In the genomic region with DNA sequence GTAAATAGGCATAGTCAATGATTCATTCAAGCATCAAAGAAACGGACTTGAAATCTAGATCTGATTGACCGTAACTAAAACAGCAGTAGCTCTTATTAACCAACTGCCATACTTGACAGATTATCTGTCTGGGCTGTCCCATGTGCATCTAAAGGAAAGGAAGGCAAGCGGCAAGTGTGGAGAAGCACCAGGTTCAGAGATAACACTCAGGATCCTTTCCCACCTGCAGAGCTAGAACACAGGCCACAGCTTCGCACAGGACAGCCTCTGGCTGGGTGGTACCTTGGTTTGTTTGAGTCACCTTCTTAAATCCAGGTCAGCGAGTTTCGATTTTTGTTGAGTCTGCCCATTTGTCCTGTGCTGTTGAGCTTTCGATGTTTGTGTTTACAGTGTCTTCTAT, we compare ENCODE assay signal across 17 mouse cellular contexts.
"Had no signal": no experiment of that assay in that cellular context is flagged by ENCODE, and none has a peak within 500 bp of the region (broad histone marks: within the 10 kb centered on the region; RNA-seq: fewer than 3 reads in every experiment).

No protein-coding gene starts in this region.

- DNase-seq: lung, adult 18-20 months; lung, embryonic 14.5 days; lung, postnatal 10 days; lung, postnatal 4 days; midbrain, embryonic 14.5 days; right cerebral cortex, adult 18-20 months; right cerebral cortex, postnatal 25 days; thymus, adult 2 months; thymus, postnatal 25 days; thymus, postnatal 4 days had no signal

- H3K9me3 ChIP-seq: stomach, embryonic 15.5 days had no signal

- H3K36me3 ChIP-seq: midbrain, embryonic 12.5 days; neural tube, embryonic 13.5 days; neural tube, embryonic 15.5 days had no signal

- H3K27me3 ChIP-seq: midbrain, embryonic 12.5 days; neural tube, embryonic 13.5 days; neural tube, embryonic 15.5 days; stomach, embryonic 15.5 days had no signal

- H3K27ac ChIP-seq: midbrain, embryonic 10.5 days; midbrain, embryonic 12.5 days; neural tube, embryonic 13.5 days; neural tube, embryonic 15.5 days; stomach, embryonic 15.5 days; stomach, postnatal 0 days had no signal

- H3K4me3 ChIP-seq: midbrain, embryonic 10.5 days; midbrain, embryonic 12.5 days; myocyte; neural tube, embryonic 13.5 days; neural tube, embryonic 15.5 days; stomach, embryonic 15.5 days had no signal

- H3K4me1 ChIP-seq: stomach, embryonic 15.5 days had no signal
